Mouse (Mus musculus): Measurements from ENCODE around the gene Cby1.

DNA sequence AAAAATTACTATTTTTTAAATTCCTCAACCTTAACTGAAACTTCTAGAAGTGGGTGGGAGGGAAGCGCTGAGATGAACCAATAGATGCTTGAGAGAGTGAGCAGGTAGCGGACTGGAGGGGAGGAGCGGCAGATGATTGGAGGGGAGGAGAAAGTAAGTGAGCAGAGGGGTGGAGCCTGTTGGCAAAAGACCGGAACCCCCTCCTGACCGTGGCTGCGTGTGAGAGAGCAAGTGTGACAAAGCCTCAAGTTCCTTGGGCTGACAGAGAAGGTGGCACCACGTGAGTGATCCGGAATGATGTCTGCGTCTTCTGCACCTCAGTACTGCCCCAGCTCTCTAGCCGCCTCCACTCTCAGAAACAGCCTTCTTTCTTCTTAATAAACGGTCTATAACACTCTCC is 41.9 kb upstream of the Cby1 start:
- TF ChIP-seq CTCF (IDR thresholded peaks at IDR 0.05; ENCODE audit: extremely low read depth, insufficient read depth, insufficient read length, insufficient replicate concordance) (no peak), POLR2A (IDR thresholded peaks at IDR 0.05; ENCODE audit: low read depth, low read length) (no peak)

Data from spleen, adult 2 months (tissue).